Mouse (Mus musculus) left cerebral cortex, postnatal 25 days (tissue): ENCODE results near the gene Scap. TPM values are rescaled to one million over a fixed set of nuclear protein-coding genes. Genes with fewer than 3 reads are reported as not detected.

Experiments
- DNase-seq, 2 experiments: peaks; one replicate each; pipeline ENCODE4 v3.0.0; 2022; ENCODE audit warnings: low spot score in 2 of 2, mixed read lengths in 1 of 2
- intact Hi-C: fragments of 180-260 bp; cut with DNase I; formaldehyde crosslinking; loops from one replicate; pipeline ENCODE4 v1.15.1; 2025
- total RNA-seq, 2 experiments: library from RNA; stranded (reverse); gene quantifications; 2 replicates each; pipeline ENCODE4 v1.2.3; 2021

Gene Scap
- total RNA-seq, 2 experiments from 2014 or later: 87.6 to 95.2 TPM

DNA sequence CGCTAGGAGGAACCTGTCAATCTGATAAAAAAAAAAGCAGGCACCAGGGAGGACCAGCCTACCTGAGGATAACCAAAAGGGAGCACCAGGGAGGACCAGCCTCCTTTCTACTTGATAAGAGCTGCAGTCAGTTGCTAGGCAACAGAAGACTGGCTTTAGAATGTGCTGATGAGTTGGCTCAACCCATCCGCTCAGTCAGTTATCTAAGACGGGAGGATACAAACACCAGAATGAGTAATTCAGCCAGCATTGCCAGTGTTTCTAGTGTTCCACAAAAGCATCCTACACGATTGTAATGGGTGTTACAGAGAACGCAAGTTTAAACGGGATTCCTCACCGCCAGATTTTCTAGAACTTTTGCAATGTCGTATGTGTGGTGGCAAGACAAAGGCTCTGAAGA, 98.2 kb downstream of the Scap start:
- peak; percentile 54 to 88 for DNase-seq
- intact Hi-C loops: no loop called here

DNA sequence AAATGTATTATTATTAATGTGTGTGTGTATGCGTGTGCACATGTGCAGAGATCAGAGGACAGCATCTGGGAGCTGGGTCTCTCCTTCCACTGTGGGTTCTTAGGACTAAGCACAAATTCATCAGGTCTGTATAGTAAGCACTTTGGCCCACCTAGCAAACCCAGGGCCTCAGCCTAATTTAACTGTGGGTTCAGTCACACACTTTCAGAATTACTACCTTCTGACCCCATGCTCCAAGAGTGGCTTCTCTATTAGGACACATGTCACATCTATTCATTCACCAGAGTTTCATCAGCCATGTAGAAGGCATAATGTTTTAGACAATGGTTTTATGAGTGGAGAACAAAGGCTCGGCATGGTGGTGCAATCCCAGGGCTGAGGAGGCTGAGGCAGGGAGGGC, 100.0 kb downstream of the Scap start:
- no peak for DNase-seq
- intact Hi-C loops: no loop called here

Other genes with a start within 250 kb of the Scap start
- gene Smarcc1, start 215.6 kb upstream of the Scap start, total RNA-seq: 10 to 100 TPM; 71.5 to 75.7 TPM
- gene Dhx30, start 215.5 kb upstream of the Scap start, total RNA-seq: 100 to 1,000 TPM; 153 to 164 TPM
- gene Cspg5, start 89.5 kb upstream of the Scap start, total RNA-seq: 100 to 1,000 TPM; 376 to 397 TPM
- 10 to 100 TPM; 12.7 to 13.3 TPM for gene Elp6, start 28.1 kb upstream of the Scap start, total RNA-seq
- gene Ptpn23, start 74.9 kb downstream of the Scap start, total RNA-seq: 10 to 100 TPM; 52.6 to 53.8 TPM
- gene Ngp, start 86.5 kb downstream of the Scap start, total RNA-seq: not detected
- 10 to 100 TPM; 26.8 to 29.9 TPM for gene Klhl18, start 143.4 kb downstream of the Scap start, total RNA-seq
- gene Kif9, start 143.7 kb downstream of the Scap start, total RNA-seq: 1 to 10 TPM; 3.6 to 4.0 TPM
- 10 to 100 TPM; 68.9 to 74.9 TPM for gene Setd2, start 199.3 kb downstream of the Scap start, total RNA-seq